Mouse (Mus musculus): ENCODE data around the gene Tmem39a. TPM values are rescaled to one million over a fixed set of nuclear protein-coding genes. Genes with fewer than 3 reads are reported as not detected.

The Tmem39a gene
- polyA plus RNA-seq, 1 experiment from 2014 or later, result 70.3 TPM

- DNase-seq (ENCODE audit: low spot score) (no peak), ATAC-seq (replicated peaks; ENCODE audit: low FRiP score, low read depth) (0 out of 2 replicates have a peak, but pooled peaks have one; percentile 57)
- H3K9me3 ChIP-seq (replicated peaks; ENCODE audit: low read length), result no peaks in the 10 kb centered on the region
- no peak overlapping the region for H3K4me3 ChIP-seq (replicated peaks; ENCODE audit: low read depth, low read length)
- no peaks in the 10 kb centered on the region for H3K27me3 ChIP-seq (ENCODE audit: insufficient read depth, low read length)
- TF ChIP-seq CTCF (IDR thresholded peaks at IDR 0.05; ENCODE audit: low read depth), result no peak
- H3K36me3 ChIP-seq (ENCODE audit: insufficient read depth, low read length), result peaks cover 12% of the 10 kb centered on the region; the same call in 1 of the 2 replicates
- 0 out of 2 replicates have a peak overlapping the region, but pooled peaks have one; percentile 18 for H3K4me2 ChIP-seq (ENCODE audit: low read length)
- H3K4me1 ChIP-seq (replicated peaks; ENCODE audit: insufficient read depth, low read length), result peaks cover 5% of the 10 kb centered on the region; the same call in 1 of the 2 replicates
- H3K27ac ChIP-seq, result no peak overlapping the region
- 45% methylated on average over 18 of the region's 18 CpGs for WGBS
- no peak overlapping the region for H3K9ac ChIP-seq (ENCODE audit: low read depth, low read length)
Observed at GRCm38 (mm10) chr16:38609092-38609491, 50.6 kb downstream of the Tmem39a start.

GRCm38 (mm10) chr16:38612646-38613045 lies 54.1 kb downstream of the Tmem39a start:
- no peak overlapping the region for H3K4me3 ChIP-seq (replicated peaks; ENCODE audit: low read depth, low read length)
- no peaks in the 10 kb centered on the region for H3K9me3 ChIP-seq (replicated peaks; ENCODE audit: low read length)
- H3K36me3 ChIP-seq (ENCODE audit: insufficient read depth, low read length), result peaks cover 6% of the 10 kb centered on the region; the same call in 1 of the 2 replicates
- DNase-seq (ENCODE audit: low spot score), result peak; percentile 32
- H3K4me1 ChIP-seq (replicated peaks; ENCODE audit: insufficient read depth, low read length), result peaks cover 5% of the 10 kb centered on the region; the same call in 1 of the 2 replicates
- no peak overlapping the region for H3K4me2 ChIP-seq (ENCODE audit: low read length)
- ATAC-seq (replicated peaks; ENCODE audit: low FRiP score, low read depth), result no peak
- no peak overlapping the region; the same call in 1 of the 2 replicates for H3K27ac ChIP-seq
- no peaks in the 10 kb centered on the region for H3K27me3 ChIP-seq (ENCODE audit: insufficient read depth, low read length)
- WGBS, result 45% methylated on average over 5 of the region's 5 CpGs
- TF ChIP-seq CTCF (IDR thresholded peaks at IDR 0.05; ENCODE audit: low read depth), result no peak
- no peak overlapping the region for H3K9ac ChIP-seq (ENCODE audit: low read depth, low read length)

GRCm38 (mm10) chr16:38613646-38614045 lies 55.1 kb downstream of the Tmem39a start:
- H3K4me1 ChIP-seq (replicated peaks; ENCODE audit: insufficient read depth, low read length), result peaks cover 5% of the 10 kb centered on the region; the same call in 1 of the 2 replicates
- no peak overlapping the region for H3K4me2 ChIP-seq (ENCODE audit: low read length)
- DNase-seq (ENCODE audit: low spot score) (no peak), ATAC-seq (replicated peaks; ENCODE audit: low FRiP score, low read depth) (no peak)
- H3K9me3 ChIP-seq (replicated peaks; ENCODE audit: low read length), result no peaks in the 10 kb centered on the region
- WGBS, result 89% methylated on average over 6 of the region's 6 CpGs
- no peak overlapping the region for H3K27ac ChIP-seq
- TF ChIP-seq CTCF (IDR thresholded peaks at IDR 0.05; ENCODE audit: low read depth), result no peak
- H3K36me3 ChIP-seq (ENCODE audit: insufficient read depth, low read length), result peaks cover 10% of the 10 kb centered on the region
- no peak overlapping the region for H3K9ac ChIP-seq (ENCODE audit: low read depth, low read length)
- H3K4me3 ChIP-seq (replicated peaks; ENCODE audit: low read depth, low read length), result no peak overlapping the region
- no peaks in the 10 kb centered on the region for H3K27me3 ChIP-seq (ENCODE audit: insufficient read depth, low read length)

GRCm38 (mm10) chr16:38617977-38618376 lies 59.5 kb downstream of the Tmem39a start:
- no peak for ATAC-seq (replicated peaks; ENCODE audit: low FRiP score, low read depth)
- WGBS, result 92% methylated on average over 13 of the region's 13 CpGs
- TF ChIP-seq CTCF (IDR thresholded peaks at IDR 0.05; ENCODE audit: low read depth), result no peak

GRCm38 (mm10) chr16:38619054-38619453 lies 60.6 kb downstream of the Tmem39a start:
- Histone ChIP-seq H3K27ac (no peak overlapping the region), H3K4me3 (replicated peaks; ENCODE audit: low read depth, low read length) (no peak overlapping the region), H3K27me3 (ENCODE audit: insufficient read depth, low read length) (no peaks in the 10 kb centered on the region), H3K9ac (ENCODE audit: low read depth, low read length) (no peak overlapping the region), H3K4me2 (ENCODE audit: low read length) (no peak overlapping the region), H3K4me1 (replicated peaks; ENCODE audit: insufficient read depth, low read length) (no peaks in the 10 kb centered on the region), H3K36me3 (ENCODE audit: insufficient read depth, low read length) (peaks cover 4% of the 10 kb centered on the region; the same call in 1 of the 2 replicates), H3K9me3 (replicated peaks; ENCODE audit: low read length) (no peaks in the 10 kb centered on the region)
- ATAC-seq (replicated peaks; ENCODE audit: low FRiP score, low read depth) (no peak; the same call in 1 of the 2 replicates), DNase-seq (ENCODE audit: low spot score) (peak; percentile 90)
- TF ChIP-seq CTCF (IDR thresholded peaks at IDR 0.05; ENCODE audit: low read depth), result peak; percentile 92
- WGBS, result 17% methylated on average over 6 of the region's 6 CpGs

More at GRCm38 (mm10) chr16:38617977-38618376, 59.5 kb downstream of the Tmem39a start:
- no peak for DNase-seq (ENCODE audit: low spot score)
- Histone ChIP-seq H3K4me3 (replicated peaks; ENCODE audit: low read depth, low read length) (no peak overlapping the region), H3K36me3 (ENCODE audit: insufficient read depth, low read length) (peaks cover 4% of the 10 kb centered on the region; the same call in 1 of the 2 replicates), H3K9me3 (replicated peaks; ENCODE audit: low read length) (no peaks in the 10 kb centered on the region), H3K27me3 (ENCODE audit: insufficient read depth, low read length) (no peaks in the 10 kb centered on the region), H3K4me2 (ENCODE audit: low read length) (no peak overlapping the region), H3K27ac (no peak overlapping the region), H3K4me1 (replicated peaks; ENCODE audit: insufficient read depth, low read length) (no peaks in the 10 kb centered on the region), H3K9ac (ENCODE audit: low read depth, low read length) (no peak overlapping the region)

- ATAC-seq (replicated peaks; ENCODE audit: low FRiP score, low read depth), result no peak
- Histone ChIP-seq H3K27me3 (ENCODE audit: insufficient read depth, low read length) (no peaks in the 10 kb centered on the region), H3K4me3 (replicated peaks; ENCODE audit: low read depth, low read length) (no peak overlapping the region), H3K36me3 (ENCODE audit: insufficient read depth, low read length) (peaks cover 4% of the 10 kb centered on the region; the same call in 1 of the 2 replicates), H3K9ac (ENCODE audit: low read depth, low read length) (no peak overlapping the region), H3K27ac (no peak overlapping the region), H3K4me2 (ENCODE audit: low read length) (no peak overlapping the region), H3K4me1 (replicated peaks; ENCODE audit: insufficient read depth, low read length) (no peaks in the 10 kb centered on the region), H3K9me3 (replicated peaks; ENCODE audit: low read length) (no peaks in the 10 kb centered on the region)
- WGBS, result 88% methylated on average over 16 of the region's 16 CpGs
- no peak for TF ChIP-seq CTCF (IDR thresholded peaks at IDR 0.05; ENCODE audit: low read depth)
- DNase-seq (ENCODE audit: low spot score), result no peak
Observed at GRCm38 (mm10) chr16:38620696-38621450, 62.4 kb downstream of the Tmem39a start.
